Mouse (Mus musculus) lung, postnatal 0 days (tissue): ENCODE results near the gene Aup1.

Experiments used
- CTCF ChIP-seq: IDR thresholded peaks from 2 replicates; pipeline ENCODE4 v1.5.1; 2016; ENCODE audit warnings: antibody characterized with exemption, mild to moderate bottlenecking
- EP300 ChIP-seq: IDR thresholded peaks from 2 replicates; pipeline ENCODE4 v1.6.1; 2016; ENCODE audit warnings: antibody characterized with exemption, mild to moderate bottlenecking, control low read depth

DNA sequence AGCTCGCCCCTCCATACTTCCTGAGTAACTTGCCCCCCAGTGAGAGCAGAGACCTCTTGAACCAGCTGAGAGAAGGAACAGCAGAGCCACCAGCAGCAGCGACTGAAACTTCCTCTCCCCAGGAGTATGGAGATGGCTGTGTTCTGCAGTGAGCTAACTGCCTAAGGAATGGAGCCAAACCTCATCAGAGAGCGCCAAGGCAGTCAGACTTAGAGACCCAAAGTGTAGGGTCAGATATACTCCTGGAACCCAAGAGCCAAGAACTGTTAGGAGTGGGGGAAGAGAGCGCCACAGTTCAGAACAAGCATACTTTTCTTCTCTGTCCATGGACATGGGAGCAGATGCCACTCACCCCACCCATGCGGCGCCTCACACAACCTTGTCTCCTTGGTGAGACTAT is 12.1 kb downstream of the Aup1 start:
- no peak for TF ChIP-seq EP300
- no peak for TF ChIP-seq CTCF
